Mouse (Mus musculus): ENCODE data around the gene Fto. TPM values are rescaled to one million over a fixed set of nuclear protein-coding genes. Genes with fewer than 3 reads are reported as not detected.
A peak's percentile ranks its signal among the peaks of the same experiment; 100 is the strongest.

The Fto gene
- polyA plus RNA-seq, 1 experiment: 151 TPM

DNA sequence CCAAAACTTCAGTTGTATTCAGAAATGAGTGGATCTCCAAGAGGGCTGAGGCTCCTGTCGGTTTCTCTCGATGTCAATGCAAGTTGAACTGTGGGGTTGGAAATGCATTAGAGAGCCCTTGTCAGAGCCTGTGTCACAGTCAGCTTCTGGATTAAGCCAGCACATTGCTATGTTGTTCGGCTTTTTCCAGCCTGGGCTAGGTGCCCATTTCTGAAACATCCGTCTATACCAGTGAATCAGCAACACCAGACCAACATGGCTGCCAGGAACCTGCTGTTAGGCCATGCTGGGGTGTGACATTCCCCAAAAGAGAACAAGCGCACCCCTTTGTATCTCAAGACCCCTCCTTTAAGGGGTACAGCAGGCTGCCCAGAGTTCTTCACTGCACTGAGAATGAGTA lies 293.8 kb downstream of the Fto start:
- WGBS: 20% methylated on average over 5 of the region's 5 CpGs
- TF ChIP-seq POLR2A (IDR thresholded peaks at IDR 0.05; ENCODE audit: borderline replicate concordance, insufficient read depth, low read length) (no peak), CTCF (IDR thresholded peaks at IDR 0.05; ENCODE audit: borderline replicate concordance, insufficient read depth, low read depth, low read length) (no peak)

DNA sequence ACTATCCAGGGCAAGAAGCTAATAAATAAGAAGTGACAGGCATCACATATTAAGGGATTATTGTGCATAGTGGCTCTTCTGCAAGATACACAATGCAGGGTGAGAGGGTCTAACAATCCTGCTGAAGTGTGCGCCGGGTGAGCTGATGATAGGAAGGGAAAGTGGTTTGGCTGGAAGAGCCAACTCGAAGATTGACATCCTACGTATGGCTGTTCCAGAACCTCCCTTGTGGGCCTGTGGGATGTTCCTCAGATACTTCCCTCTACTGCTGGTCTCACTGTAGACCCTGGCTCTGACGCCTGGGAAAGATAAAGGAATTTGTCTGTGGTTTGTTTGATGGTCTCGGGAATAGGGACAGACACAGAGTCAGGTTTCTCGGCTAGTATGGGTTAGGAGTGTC lies 297.9 kb downstream of the Fto start:
- Histone ChIP-seq H3K27ac (ENCODE audit: insufficient read depth, low read length) (no peak overlapping the region), H3K27me3 (ENCODE audit: control insufficient read depth, insufficient read depth, low read length) (no peaks in the 10 kb centered on the region), H3K4me3 (replicated peaks; ENCODE audit: insufficient read depth, low read depth, low read length) (no peak overlapping the region), H3K4me1 (ENCODE audit: control insufficient read depth, insufficient read depth, low read length) (peaks cover 8% of the 10 kb centered on the region; the same call in 1 of the 2 replicates)
- TF ChIP-seq CTCF (IDR thresholded peaks at IDR 0.05; ENCODE audit: borderline replicate concordance, insufficient read depth, low read depth, low read length) (no peak), POLR2A (IDR thresholded peaks at IDR 0.05; ENCODE audit: borderline replicate concordance, insufficient read depth, low read length) (no peak)
- no peak for DNase-seq
- 69% methylated on average over 7 of the region's 7 CpGs for WGBS

More for the DNA sequence above, 293.8 kb downstream of the Fto start:
- Histone ChIP-seq H3K4me1 (ENCODE audit: control insufficient read depth, insufficient read depth, low read length) (peaks cover 15% of the 10 kb centered on the region; the same call in 1 of the 2 replicates), H3K4me3 (replicated peaks; ENCODE audit: insufficient read depth, low read depth, low read length) (no peak overlapping the region), H3K27me3 (ENCODE audit: control insufficient read depth, insufficient read depth, low read length) (no peaks in the 10 kb centered on the region), H3K27ac (ENCODE audit: insufficient read depth, low read length) (no peak overlapping the region)
- peak; percentile 62 to 75 for DNase-seq

DNA sequence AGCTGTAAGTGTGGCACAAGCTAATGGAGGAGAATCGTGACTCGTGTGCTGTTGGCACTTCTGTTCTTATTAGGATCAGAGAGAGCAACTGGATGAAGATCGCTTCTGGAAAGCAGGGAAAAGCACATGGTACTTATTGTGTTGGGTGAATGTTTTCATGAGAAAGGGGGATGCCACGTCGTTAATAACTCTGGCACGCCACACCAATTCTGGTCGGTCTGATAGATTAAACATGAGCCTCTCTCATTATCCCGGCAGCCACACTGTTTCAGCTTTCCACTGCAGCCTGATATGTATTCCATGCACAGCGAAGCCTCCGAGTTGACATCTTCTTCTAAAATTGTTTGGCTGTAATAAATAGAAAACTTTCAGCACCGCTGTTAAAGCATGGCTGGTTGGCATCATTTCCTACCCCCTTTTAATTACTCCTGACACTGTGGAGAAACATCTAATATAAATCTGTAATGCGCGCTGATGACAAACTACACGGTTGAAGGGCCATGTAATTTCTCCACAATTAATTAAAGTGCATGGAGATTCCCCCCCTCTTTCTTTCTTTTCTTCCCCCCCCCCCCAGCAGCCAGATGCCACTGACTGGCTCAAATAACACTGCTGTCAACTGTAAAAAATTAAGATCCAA lies 298.5 kb downstream of the Fto start:
- peaks cover 6% of the 10 kb centered on the region; the same call in 1 of the 2 replicates for H3K4me1 ChIP-seq (ENCODE audit: control insufficient read depth, insufficient read depth, low read length)
- H3K4me3 ChIP-seq (replicated peaks; ENCODE audit: insufficient read depth, low read depth, low read length): no peak overlapping the region
- no peaks in the 10 kb centered on the region for H3K27me3 ChIP-seq (ENCODE audit: control insufficient read depth, insufficient read depth, low read length)
- 71% methylated on average over 14 of the region's 14 CpGs for WGBS
- no peak for DNase-seq
- H3K27ac ChIP-seq (ENCODE audit: insufficient read depth, low read length): no peak overlapping the region
- TF ChIP-seq CTCF (IDR thresholded peaks at IDR 0.05; ENCODE audit: borderline replicate concordance, insufficient read depth, low read depth, low read length) (no peak), POLR2A (IDR thresholded peaks at IDR 0.05; ENCODE audit: borderline replicate concordance, insufficient read depth, low read length) (no peak)

DNA sequence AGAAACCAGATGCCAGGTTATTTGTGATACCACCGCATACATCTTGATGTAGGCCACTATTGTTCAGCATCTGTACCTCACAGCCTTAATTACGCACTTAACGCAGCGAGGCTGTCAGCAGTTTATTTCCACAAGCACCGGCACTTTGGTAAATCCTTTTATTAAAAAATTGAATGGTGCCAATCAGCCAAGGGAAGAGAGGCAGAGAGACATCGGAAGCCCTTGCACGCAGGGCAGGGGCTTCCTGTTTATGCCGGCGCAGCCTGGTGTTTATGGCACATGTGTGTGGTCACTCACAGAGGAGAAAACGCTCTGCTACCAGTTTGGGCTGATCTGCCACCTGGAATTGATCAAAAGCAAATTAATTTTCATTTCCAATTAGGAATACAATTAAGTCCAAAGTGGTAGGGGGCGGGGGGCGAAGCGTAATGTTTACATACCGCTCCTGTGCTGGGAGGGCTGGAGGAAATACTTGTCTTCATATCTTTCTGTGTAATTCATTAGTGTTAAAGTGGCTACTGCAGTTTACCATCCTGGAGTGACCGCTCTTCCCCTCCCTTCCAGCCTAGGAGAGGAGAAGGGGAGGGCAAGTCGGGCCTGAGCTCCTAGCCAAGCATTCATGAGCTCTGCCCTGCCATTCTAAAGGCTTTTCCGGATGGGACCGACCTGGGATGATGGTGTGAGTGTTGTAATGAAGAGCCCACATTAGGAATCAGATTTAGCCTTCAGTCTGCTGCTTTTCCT lies 299.2 kb downstream of the Fto start:
- no peak for DNase-seq
- H3K27ac ChIP-seq (ENCODE audit: insufficient read depth, low read length): no peak overlapping the region
- TF ChIP-seq POLR2A (IDR thresholded peaks at IDR 0.05; ENCODE audit: borderline replicate concordance, insufficient read depth, low read length) (no peak), CTCF (IDR thresholded peaks at IDR 0.05; ENCODE audit: borderline replicate concordance, insufficient read depth, low read depth, low read length) (no peak)
- H3K4me1 ChIP-seq (ENCODE audit: control insufficient read depth, insufficient read depth, low read length): 0 out of 2 replicates have a peak, but pooled peaks cover under 1% of the 10 kb centered on the region
- H3K27me3 ChIP-seq (ENCODE audit: control insufficient read depth, insufficient read depth, low read length): no peaks in the 10 kb centered on the region
- 79% methylated on average over 18 of the region's 18 CpGs for WGBS
- no peak overlapping the region for H3K4me3 ChIP-seq (replicated peaks; ENCODE audit: insufficient read depth, low read depth, low read length)

DNA sequence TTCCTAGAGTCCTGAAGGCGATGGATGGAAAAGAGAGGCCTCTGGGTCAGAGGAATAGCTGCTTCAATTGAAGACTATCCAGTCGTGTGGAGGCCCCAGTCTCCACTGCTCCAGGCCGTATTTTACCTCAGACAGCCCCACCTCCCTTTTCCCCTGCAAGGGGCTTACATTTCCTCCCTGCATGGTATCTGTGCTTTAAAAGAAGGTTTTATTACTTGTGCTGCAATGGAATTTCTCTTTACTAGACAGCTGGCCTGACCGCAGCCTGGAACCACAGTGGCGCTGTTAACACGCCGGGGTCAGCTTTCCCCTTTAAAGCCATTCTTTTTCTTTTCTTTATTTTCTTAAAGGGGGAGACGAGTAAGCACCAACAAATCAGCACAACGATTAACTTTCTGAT lies 300.3 kb downstream of the Fto start:
- DNase-seq: no peak
- no peak overlapping the region for H3K4me3 ChIP-seq (replicated peaks; ENCODE audit: insufficient read depth, low read depth, low read length)
- TF ChIP-seq CTCF (IDR thresholded peaks at IDR 0.05; ENCODE audit: borderline replicate concordance, insufficient read depth, low read depth, low read length): no peak
- TF ChIP-seq POLR2A (IDR thresholded peaks at IDR 0.05; ENCODE audit: borderline replicate concordance, insufficient read depth, low read length): no peak
- no peaks in the 10 kb centered on the region for H3K27me3 ChIP-seq (ENCODE audit: control insufficient read depth, insufficient read depth, low read length)
- H3K4me1 ChIP-seq (ENCODE audit: control insufficient read depth, insufficient read depth, low read length): peaks cover 3% of the 10 kb centered on the region; the same call in 1 of the 2 replicates
- H3K27ac ChIP-seq (ENCODE audit: insufficient read depth, low read length): no peak overlapping the region
- 88% methylated on average over 9 of the region's 9 CpGs for WGBS

DNA sequence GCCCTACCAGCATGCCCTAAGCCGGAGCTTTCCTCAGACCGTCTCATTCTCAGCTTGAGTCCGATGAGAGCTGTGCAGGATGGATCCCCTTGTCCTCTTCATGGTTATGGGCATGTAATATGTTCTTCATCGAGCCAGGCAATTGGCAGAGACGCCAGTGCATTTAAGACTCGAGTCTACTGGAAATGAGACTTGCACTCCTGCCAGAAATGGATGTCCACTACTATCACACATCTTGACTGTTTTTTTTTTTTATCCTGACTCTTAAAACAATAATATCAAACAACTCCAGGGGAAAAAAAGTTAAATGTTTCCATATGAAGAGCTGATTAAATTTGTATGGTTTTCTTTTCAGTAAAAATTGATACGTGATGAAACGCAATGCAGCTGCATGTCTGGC lies 301.9 kb downstream of the Fto start:
- no peaks in the 10 kb centered on the region for H3K27me3 ChIP-seq (ENCODE audit: control insufficient read depth, insufficient read depth, low read length)
- WGBS: 59% methylated on average over 8 of the region's 8 CpGs
- TF ChIP-seq CTCF (IDR thresholded peaks at IDR 0.05; ENCODE audit: borderline replicate concordance, insufficient read depth, low read depth, low read length) (no peak), POLR2A (IDR thresholded peaks at IDR 0.05; ENCODE audit: borderline replicate concordance, insufficient read depth, low read length) (no peak)
- no peak overlapping the region for H3K4me3 ChIP-seq (replicated peaks; ENCODE audit: insufficient read depth, low read depth, low read length)
- DNase-seq: no peak
- no peak overlapping the region for H3K27ac ChIP-seq (ENCODE audit: insufficient read depth, low read length)
- H3K4me1 ChIP-seq (ENCODE audit: control insufficient read depth, insufficient read depth, low read length): peaks cover 3% of the 10 kb centered on the region

DNA sequence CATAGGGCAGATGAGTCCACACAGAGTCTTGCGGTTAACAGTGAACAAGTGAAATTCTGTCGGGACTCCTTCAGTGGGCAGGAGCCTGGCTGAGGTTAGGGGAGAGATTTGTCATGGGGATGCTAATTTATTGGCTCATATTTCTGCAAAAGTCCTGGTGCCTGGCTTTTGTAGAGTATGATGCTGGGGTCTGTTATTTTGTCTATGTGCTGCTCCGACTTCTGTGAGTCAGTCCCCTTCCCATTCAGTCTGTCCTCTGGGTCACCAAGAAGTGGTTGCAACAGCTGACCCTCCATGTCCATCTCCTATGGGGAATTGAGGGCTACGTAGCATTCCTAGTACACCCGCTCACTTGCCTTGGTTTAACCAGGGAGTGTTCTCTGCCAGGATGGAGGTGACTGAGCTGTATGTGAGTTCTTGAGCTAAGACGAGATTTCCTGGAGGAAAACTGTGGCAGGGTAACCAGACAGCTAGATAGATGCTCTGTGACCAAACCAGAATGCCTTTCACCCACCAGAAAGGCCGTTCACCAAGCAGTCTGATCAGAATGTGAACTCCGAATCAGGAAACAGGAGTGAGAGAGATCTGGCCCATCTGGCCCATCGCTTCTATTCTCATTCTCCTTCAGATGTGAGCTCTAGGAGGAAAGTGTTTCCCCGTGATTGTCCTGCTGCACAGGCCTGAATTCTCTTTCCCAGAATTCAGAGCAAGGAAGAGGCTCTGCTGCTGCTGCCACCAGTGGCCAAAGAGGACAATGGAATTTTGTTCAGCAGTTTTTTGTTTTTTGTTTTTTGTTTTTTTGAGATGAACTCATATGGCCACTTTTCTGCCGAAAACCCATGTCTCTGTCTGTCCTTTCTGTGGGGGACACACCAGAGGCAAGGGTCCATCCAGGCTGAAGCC lies 302.7 kb downstream of the Fto start:
- TF ChIP-seq POLR2A (IDR thresholded peaks at IDR 0.05; ENCODE audit: borderline replicate concordance, insufficient read depth, low read length): no peak
- no peak for TF ChIP-seq CTCF (IDR thresholded peaks at IDR 0.05; ENCODE audit: borderline replicate concordance, insufficient read depth, low read depth, low read length)
- H3K27ac ChIP-seq (ENCODE audit: insufficient read depth, low read length): no peak overlapping the region
- 86% methylated on average over 11 of the region's 11 CpGs for WGBS
- no peaks in the 10 kb centered on the region for H3K27me3 ChIP-seq (ENCODE audit: control insufficient read depth, insufficient read depth, low read length)
- DNase-seq: no peak
- H3K4me1 ChIP-seq (ENCODE audit: control insufficient read depth, insufficient read depth, low read length): peaks cover 8% of the 10 kb centered on the region
- H3K4me3 ChIP-seq (replicated peaks; ENCODE audit: insufficient read depth, low read depth, low read length): no peak overlapping the region
